Mouse (Mus musculus) intestine, embryonic 15.5 days (tissue): Measurements from ENCODE around the gene Pomp. TPM values are rescaled to one million over a fixed set of nuclear protein-coding genes. Genes with fewer than 3 reads are reported as not detected.

Source experiments
- ATAC-seq: fragments of 200-750 bp; cut with Nextera tagmentation; 2 replicates; pipeline ENCODE4 v1.8.0; 2017; ENCODE audit warnings: moderate TSS enrichment, moderate library complexity
- H3K27ac ChIP-seq: fragments of 300-500 bp; sonication (generic); 2 replicates; pipeline ENCODE4 v1.5.1; 2015; ENCODE audit warnings: mild to moderate bottlenecking, inconsistent platforms
- H3K27me3 ChIP-seq: fragments of 300-500 bp; sonication (generic); replicated peaks from 2 replicates; pipeline ENCODE4 v1.6.1; 2015; ENCODE audit warnings: inconsistent platforms
- H3K36me3 ChIP-seq: fragments of 300-500 bp; sonication (generic); 2 replicates; pipeline ENCODE4 v1.6.1; 2015; ENCODE audit warnings: inconsistent platforms
- H3K4me1 ChIP-seq: fragments of 300-500 bp; sonication (generic); replicated peaks from 2 replicates; pipeline ENCODE4 v1.6.1; 2015; ENCODE audit warnings: inconsistent platforms
- H3K4me2 ChIP-seq: fragments of 300-500 bp; sonication (generic); replicated peaks from 2 replicates; pipeline ENCODE4 v1.6.1; 2015; ENCODE audit warnings: mild to moderate bottlenecking, inconsistent platforms
- H3K4me3 ChIP-seq: fragments of 300-500 bp; sonication (generic); replicated peaks from 2 replicates; pipeline ENCODE4 v1.5.1; 2015; ENCODE audit warnings: inconsistent platforms
- H3K9ac ChIP-seq: fragments of 300-500 bp; sonication (generic); 2 replicates; pipeline ENCODE4 v1.6.1; 2015; ENCODE audit warnings: inconsistent platforms
- H3K9me3 ChIP-seq: fragments of 300-500 bp; sonication (generic); 2 replicates; pipeline ENCODE4 v1.6.1; 2016; ENCODE audit warnings: inconsistent platforms
- WGBS: fragments of 180-500 bp; shearing (Covaris S2); methylation state at CpG from one replicate; pipeline ENCODE4 v1.1.7; 2015; 5-methylcytosine and 5-hydroxymethylcytosine counted together
- polyA plus RNA-seq: library from polyadenylated mRNA; unstranded; fragments of >200 nt; fragmentation: Nextera tagmentation; extraction: Ambion mirVana; gene quantifications from 2 replicates; pipeline ENCODE4 v1.2.1, GENCODE M21; 2015

The Pomp gene
- polyA plus RNA-seq, 1 experiment from 2014 or later: 470 TPM

DNA sequence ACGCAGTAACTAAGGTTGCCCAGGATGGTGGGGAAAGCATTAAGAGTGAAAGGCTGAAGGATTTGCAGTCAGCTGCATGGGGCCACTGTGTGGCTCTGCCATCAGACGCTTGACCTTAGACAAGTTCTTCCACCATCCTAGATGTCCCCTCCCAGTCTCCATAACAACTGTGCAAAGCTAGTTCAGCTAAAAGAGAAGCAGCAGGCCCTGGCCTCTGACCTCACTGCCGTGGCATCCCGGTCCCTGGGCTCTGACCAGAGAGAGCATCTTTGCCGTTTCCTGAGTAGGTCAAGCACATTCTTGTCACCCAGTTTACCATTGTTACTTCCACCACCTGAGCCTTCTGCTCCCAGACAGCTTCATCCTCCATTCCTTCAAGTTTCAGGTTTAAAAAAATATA, 33.7 kb upstream of the Pomp start:
- Histone ChIP-seq H3K9ac (no peak overlapping the region), H3K27me3 (no peaks in the 10 kb centered on the region), H3K4me1 (peaks cover 9% of the 10 kb centered on the region; the same call in 1 of the 2 replicates), H3K4me2 (no peak overlapping the region; the same call in 1 of the 2 replicates), H3K9me3 (no peaks in the 10 kb centered on the region), H3K4me3 (no peak overlapping the region), H3K27ac (no peak overlapping the region), H3K36me3 (no peaks in the 10 kb centered on the region)
- no peak for ATAC-seq
- 44% methylated on average over 5 of the region's 5 CpGs for WGBS

DNA sequence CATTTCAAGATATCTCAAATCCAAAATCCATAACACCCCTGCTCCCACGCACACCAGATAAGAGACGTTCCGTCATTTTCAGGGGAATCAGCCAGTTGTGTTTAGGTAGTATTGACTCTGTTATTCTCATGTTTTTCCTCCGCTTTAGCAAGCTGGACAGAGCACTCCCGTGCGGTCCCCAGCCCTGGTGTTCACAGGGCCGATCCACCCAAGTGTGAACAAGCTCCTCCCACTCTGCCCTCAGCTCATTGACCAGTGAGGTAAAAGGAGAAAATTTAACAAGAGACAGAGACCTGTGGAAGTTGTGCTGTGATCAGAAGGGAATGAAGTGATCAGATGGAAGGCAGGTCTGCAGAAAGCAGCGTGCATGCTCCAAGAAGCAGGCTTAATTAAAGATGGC, 31.4 kb upstream of the Pomp start:
- Histone ChIP-seq H3K9me3 (no peaks in the 10 kb centered on the region), H3K4me3 (no peak overlapping the region), H3K4me1 (peaks cover 9% of the 10 kb centered on the region; the same call in 1 of the 2 replicates), H3K4me2 (no peak overlapping the region), H3K36me3 (no peaks in the 10 kb centered on the region), H3K9ac (no peak overlapping the region), H3K27me3 (no peaks in the 10 kb centered on the region), H3K27ac (no peak overlapping the region)
- 78% methylated on average over 8 of the region's 8 CpGs for WGBS
- ATAC-seq: no peak

DNA sequence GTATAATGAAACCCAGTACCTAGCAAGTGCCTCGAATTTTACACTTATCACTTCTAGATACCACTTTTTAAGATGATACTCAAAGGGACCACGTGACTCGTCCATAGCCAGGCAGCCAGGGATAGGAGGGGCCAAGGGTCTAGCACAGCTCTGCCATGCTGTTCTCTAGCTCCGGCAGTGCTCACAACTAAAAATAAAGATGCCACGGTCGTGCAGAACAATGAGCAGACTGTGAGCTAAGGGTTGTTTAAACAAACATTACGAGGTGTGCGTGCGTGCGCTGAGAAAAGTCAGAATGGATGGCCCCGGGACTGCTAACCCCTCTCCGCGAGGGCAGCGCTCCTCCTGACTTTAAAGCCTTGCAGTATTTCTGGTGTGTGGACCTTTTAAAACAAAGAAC, 27.4 kb upstream of the Pomp start:
- H3K27me3 ChIP-seq: 0 out of 2 replicates have a peak, but pooled peaks cover 4% of the 10 kb centered on the region
- no peak overlapping the region for H3K4me3 ChIP-seq
- 16% methylated on average over 14 of the region's 14 CpGs for whole genome bisulfite sequencing
- no peaks in the 10 kb centered on the region for H3K9me3 ChIP-seq
- ATAC-seq: no peak
- H3K9ac ChIP-seq: no peak overlapping the region
- 0 out of 2 replicates have a peak, but pooled peaks cover 3% of the 10 kb centered on the region for H3K4me1 ChIP-seq
- peak overlapping the region; percentile 26; the same call in 1 of the 2 replicates for H3K4me2 ChIP-seq
- no peaks in the 10 kb centered on the region for H3K36me3 ChIP-seq
- H3K27ac ChIP-seq: no peak overlapping the region

DNA sequence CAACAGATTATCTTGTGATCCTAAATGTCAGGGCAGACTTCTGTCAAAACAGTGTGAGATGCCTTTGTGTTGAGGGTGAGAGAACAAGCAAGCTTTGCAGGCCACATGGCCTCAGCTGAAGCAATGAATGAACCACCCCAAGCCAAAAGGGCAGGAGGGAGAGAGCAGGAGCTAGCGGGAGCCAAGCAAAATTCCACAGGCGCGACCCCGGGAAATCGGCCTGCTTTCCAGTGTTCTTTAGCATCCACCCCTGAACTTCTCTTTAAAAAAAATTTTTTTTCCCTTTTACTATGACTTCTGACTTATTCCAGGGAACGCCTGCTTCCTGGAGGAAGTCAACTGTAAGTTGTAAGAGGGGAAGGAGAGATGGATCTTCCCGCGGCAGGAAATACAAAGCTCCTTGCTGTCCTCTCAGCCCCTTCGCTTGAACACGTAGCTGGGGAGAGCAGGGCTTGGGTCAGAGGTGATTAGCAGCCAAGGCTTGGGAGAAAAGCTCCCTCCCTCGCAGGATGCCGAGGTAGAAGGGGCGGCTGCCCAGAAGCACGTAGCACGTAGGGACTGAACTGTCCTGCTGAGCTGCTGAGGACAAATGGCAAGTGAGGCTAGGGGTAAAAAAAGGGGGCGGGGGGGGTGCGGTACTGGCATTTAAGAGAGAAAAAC, 25.3 kb upstream of the Pomp start:
- H3K9ac ChIP-seq: no peak overlapping the region
- H3K27ac ChIP-seq: no peak overlapping the region
- no peak for ATAC-seq

DNA sequence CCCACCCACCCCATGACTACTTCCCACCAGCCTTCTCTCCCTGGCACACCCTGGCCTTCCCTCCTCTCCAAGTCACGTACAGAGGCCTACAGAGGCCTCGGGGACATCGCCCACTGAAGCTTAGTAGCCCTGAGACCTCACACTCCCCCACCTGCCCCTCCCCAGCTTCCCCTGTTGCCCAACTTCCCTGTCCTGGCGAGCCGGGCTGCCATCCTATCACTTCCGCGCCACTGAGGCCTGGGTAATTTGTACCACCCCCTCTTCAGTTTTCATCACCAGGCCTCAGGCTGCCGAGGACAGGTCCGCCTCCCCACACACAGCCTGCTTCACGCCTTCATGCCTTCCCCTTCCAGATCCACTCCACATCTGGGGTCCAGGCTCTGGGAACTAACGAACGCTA, 20.8 kb upstream of the Pomp start:
- H3K4me2 ChIP-seq: no peak overlapping the region
- no peak for ATAC-seq
- no peak overlapping the region for H3K9ac ChIP-seq
- no peaks in the 10 kb centered on the region for H3K36me3 ChIP-seq
- 0 out of 2 replicates have a peak, but pooled peaks cover 4% of the 10 kb centered on the region for H3K27me3 ChIP-seq
- WGBS: 81% methylated on average over 12 of the region's 12 CpGs
- H3K27ac ChIP-seq: no peak overlapping the region
- H3K4me1 ChIP-seq: 0 out of 2 replicates have a peak, but pooled peaks cover 3% of the 10 kb centered on the region
- no peak overlapping the region for H3K4me3 ChIP-seq
- no peaks in the 10 kb centered on the region for H3K9me3 ChIP-seq

More for the DNA sequence above, 25.3 kb upstream of the Pomp start:
- Histone ChIP-seq H3K4me1 (0 out of 2 replicates have a peak, but pooled peaks cover 3% of the 10 kb centered on the region), H3K4me3 (no peak overlapping the region), H3K4me2 (no peak overlapping the region; the same call in 1 of the 2 replicates), H3K9me3 (no peaks in the 10 kb centered on the region), H3K27me3 (0 out of 2 replicates have a peak, but pooled peaks cover 4% of the 10 kb centered on the region), H3K36me3 (no peaks in the 10 kb centered on the region)
- 18% methylated on average over 17 of the region's 17 CpGs for WGBS

DNA sequence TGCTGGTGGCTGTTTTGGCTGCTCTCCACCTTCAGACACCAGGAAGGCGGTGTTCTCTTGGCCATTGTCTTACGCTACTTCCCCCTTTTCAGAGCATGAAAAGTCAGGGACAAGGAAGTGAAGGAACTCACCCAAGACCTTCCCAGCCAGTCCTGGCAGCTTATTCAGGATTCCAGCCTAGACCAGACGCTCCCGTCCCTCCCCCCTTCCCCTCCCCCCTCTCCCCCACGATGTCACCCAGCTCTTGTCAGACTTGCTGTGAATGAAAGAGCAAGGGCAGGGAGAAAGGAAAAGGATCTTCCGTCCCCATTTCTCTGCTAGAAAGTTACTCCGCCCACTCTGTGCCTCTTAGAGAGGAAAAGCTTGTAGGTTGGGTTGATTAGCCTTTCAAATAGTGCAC, 16.9 kb upstream of the Pomp start:
- no peak for ATAC-seq
- Histone ChIP-seq H3K4me1 (0 out of 2 replicates have a peak, but pooled peaks cover 3% of the 10 kb centered on the region), H3K9me3 (no peaks in the 10 kb centered on the region), H3K4me2 (no peak overlapping the region), H3K9ac (no peak overlapping the region), H3K36me3 (no peaks in the 10 kb centered on the region), H3K27ac (no peak overlapping the region), H3K27me3 (no peaks in the 10 kb centered on the region), H3K4me3 (no peak overlapping the region)
- 65% methylated on average over 7 of the region's 7 CpGs for WGBS

DNA sequence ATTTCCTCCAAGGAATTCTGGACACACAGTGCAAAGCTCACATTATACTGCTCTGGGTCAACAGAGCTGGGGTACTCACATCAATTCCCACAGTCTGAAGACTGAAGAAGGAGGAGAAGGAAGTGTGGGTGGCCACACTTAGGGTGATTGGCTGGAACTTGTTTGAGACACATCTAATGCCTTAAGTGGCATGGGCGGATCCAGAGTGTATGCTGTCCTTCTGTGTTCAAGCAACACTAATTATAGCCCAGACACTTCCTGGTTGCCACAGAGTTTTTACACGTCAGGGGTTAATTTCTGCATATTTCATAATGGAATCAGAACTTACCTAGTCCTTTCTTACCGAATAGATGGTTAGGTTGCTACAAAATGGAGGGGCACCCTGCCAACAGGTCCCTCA, 14.9 kb upstream of the Pomp start:
- no peak for ATAC-seq
- Histone ChIP-seq H3K36me3 (no peaks in the 10 kb centered on the region), H3K4me2 (no peak overlapping the region), H3K9ac (no peak overlapping the region), H3K27me3 (no peaks in the 10 kb centered on the region), H3K9me3 (no peaks in the 10 kb centered on the region), H3K27ac (no peak overlapping the region), H3K4me1 (0 out of 2 replicates have a peak, but pooled peaks cover 3% of the 10 kb centered on the region), H3K4me3 (no peak overlapping the region)
- 74% methylated on average over 3 of the region's 3 CpGs for WGBS

DNA sequence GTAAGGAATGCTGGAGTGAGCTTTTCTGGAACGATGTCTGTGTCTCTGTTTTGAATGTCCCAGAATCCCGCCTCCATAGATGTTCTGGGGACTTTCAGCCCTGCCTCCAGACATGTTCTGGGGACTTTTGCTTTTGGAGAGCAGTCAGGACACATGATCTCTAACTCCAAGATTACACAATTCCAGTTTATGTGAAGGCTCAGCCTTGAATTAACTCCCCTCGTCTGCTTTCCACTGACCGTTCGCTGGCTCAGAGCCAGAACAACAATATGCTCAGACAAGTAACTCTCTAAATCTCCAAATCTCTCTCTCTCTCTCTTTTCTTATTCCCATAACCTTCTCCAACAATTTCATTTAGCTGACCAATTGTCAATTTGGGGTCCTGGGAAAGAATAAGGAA, 12.9 kb upstream of the Pomp start:
- 49% methylated on average over 5 of the region's 5 CpGs for WGBS
- no peak for ATAC-seq
- H3K4me1 ChIP-seq: 0 out of 2 replicates have a peak, but pooled peaks cover 3% of the 10 kb centered on the region

DNA sequence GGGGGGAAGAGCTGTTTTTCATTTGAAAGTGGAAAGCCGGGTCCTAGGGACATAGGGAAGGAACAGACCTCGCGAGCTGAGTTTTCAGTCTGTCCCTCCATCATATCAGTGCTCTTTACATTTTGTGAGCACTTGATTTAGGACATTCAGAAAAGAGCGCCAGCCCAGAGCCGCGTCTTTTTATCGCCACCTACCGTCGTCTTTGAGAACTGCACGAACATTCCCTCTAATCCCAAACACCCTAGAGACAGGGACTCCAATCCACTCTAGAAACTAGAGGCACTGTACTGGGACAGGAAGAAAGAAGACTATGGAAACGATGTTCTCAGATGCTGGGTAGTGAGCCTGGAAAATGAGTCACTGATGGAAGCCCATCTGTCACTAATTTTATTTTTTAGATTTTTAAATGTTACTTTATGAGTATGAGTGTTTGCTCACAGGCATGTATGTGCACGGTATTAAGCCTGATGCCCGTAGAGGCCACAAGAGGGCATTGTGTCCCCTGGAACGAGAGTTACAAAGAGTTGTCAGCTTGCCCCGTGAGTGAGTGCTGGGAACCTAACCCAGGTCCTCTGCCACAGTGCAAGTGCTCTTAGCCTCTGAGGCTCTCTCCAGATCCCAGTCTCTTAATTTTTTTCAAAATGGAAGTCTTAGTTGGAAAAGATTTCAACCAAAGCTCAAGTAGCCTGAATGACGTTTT, 11.9 kb upstream of the Pomp start:
- 25% methylated on average over 16 of the region's 16 CpGs for WGBS
- Histone ChIP-seq H3K4me3 (no peak overlapping the region), H3K36me3 (no peaks in the 10 kb centered on the region), H3K9me3 (no peaks in the 10 kb centered on the region), H3K4me2 (no peak overlapping the region), H3K4me1 (0 out of 2 replicates have a peak, but pooled peaks cover 3% of the 10 kb centered on the region), H3K9ac (no peak overlapping the region), H3K27ac (no peak overlapping the region), H3K27me3 (no peaks in the 10 kb centered on the region)
- peak; percentile 66; the same call in 1 of the 2 replicates for ATAC-seq

More for the DNA sequence above, 12.9 kb upstream of the Pomp start:
- Histone ChIP-seq H3K4me3 (no peak overlapping the region), H3K9ac (no peak overlapping the region), H3K4me2 (no peak overlapping the region), H3K27ac (no peak overlapping the region), H3K9me3 (no peaks in the 10 kb centered on the region), H3K36me3 (no peaks in the 10 kb centered on the region), H3K27me3 (no peaks in the 10 kb centered on the region)

DNA sequence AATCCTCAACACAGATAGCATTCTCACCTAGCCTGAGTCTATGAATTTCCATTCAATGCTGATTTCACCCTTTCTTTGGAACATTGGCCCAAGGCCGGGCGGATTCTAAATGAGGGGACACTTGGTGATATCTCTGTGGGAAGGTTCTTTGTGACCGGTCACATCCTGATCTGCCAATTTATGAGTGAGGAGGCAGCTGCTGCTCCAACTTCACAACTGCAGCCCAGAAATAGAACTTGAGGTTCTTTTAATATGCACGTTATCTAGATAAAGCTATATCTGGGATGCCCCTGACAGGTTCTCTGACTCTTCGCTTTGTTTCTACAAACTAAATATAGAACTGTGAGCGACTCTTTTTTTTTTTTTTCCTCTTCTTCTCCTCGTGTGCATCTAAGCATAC, 10.1 kb upstream of the Pomp start:
- Histone ChIP-seq H3K9ac (no peak overlapping the region), H3K9me3 (no peaks in the 10 kb centered on the region), H3K27me3 (no peaks in the 10 kb centered on the region), H3K4me3 (no peak overlapping the region), H3K36me3 (no peaks in the 10 kb centered on the region), H3K4me2 (no peak overlapping the region), H3K27ac (no peak overlapping the region), H3K4me1 (0 out of 2 replicates have a peak, but pooled peaks cover 3% of the 10 kb centered on the region)
- ATAC-seq: no peak
- 64% methylated on average over 7 of the region's 7 CpGs for WGBS

DNA sequence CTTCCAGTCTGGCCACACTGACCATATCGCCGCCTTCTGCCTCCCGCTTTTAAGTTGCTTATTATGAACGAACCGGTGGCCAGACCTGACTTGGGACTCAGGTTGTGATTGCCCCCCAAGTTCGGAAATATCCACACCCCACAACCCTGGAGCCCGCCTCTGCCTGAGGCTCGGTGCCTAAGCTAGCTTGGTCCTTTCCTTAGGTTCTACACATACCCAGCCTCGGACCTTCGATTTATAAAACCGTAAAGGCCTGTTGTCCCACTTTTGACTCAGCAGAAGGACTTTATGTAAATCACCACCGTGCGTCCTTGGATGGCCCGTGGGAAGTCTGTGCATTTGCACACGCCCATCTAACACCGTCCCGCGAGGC, 199 bp upstream of the Pomp start:
- H3K4me3 ChIP-seq: peak overlapping the region; percentile 96
- peaks cover 7% of the 10 kb centered on the region for H3K4me1 ChIP-seq
- H3K9me3 ChIP-seq: no peaks in the 10 kb centered on the region
- peak overlapping the region; percentile 87 for H3K9ac ChIP-seq
- peak overlapping the region; percentile 74 for H3K4me2 ChIP-seq
- peak overlapping the region; percentile 71 for H3K27ac ChIP-seq
- WGBS: 0% methylated on average over 18 of the region's 18 CpGs
- peaks cover 6% of the 10 kb centered on the region for H3K36me3 ChIP-seq
- no peaks in the 10 kb centered on the region for H3K27me3 ChIP-seq
- peak; percentile 46 for ATAC-seq

DNA sequence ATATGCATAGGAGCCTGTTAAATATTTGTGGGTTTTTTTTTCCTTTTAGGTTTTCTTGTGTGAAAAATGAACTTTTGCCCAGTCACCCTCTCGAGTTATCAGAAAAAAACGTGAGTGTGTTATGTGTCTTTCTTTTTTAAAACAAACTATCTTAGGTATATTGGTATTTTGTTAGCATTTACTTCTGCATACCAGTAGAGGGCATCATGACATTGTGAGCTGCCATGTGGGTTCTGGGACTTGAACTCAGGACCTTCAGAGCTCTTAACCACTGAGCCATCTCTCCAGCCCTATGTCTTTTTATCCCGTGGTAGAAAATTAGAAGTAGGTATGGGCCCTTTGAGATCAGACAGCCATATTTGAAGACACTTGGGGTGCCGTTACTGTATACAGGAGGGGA, 8.4 kb downstream of the Pomp start:
- Histone ChIP-seq H3K4me3 (no peak overlapping the region), H3K9ac (no peak overlapping the region), H3K4me2 (no peak overlapping the region), H3K27ac (no peak overlapping the region), H3K27me3 (no peaks in the 10 kb centered on the region), H3K9me3 (no peaks in the 10 kb centered on the region), H3K4me1 (0 out of 2 replicates have a peak, but pooled peaks cover 4% of the 10 kb centered on the region), H3K36me3 (peaks cover 24% of the 10 kb centered on the region)
- WGBS: 83% methylated on average over 4 of the region's 4 CpGs
- ATAC-seq: no peak
